Mouse (Mus musculus) liver, embryonic 16.5 days (tissue): Measurements from ENCODE around the gene Rufy2. TPM values are rescaled to one million over a fixed set of nuclear protein-coding genes. Genes with fewer than 3 reads are reported as not detected.

Experiments used
- ATAC-seq: fragments of 200-750 bp; cut with Nextera tagmentation; 2 replicates; pipeline ENCODE4 v1.8.0; 2017; ENCODE audit warnings: low read depth, mild to moderate bottlenecking, moderate number of reproducible peaks, moderate library complexity
- H3K27ac ChIP-seq: fragments of 300-500 bp; sonication (generic); 2 replicates; pipeline ENCODE4 v1.5.1; 2014; ENCODE audit warnings: mild to moderate bottlenecking, low read length
- H3K27me3 ChIP-seq: fragments of 300-500 bp; sonication (generic); 2 replicates; pipeline ENCODE4 v1.6.1; 2014; ENCODE audit warnings: low read depth, low read length, mixed read lengths; ENCODE audit not compliant: control insufficient read depth, insufficient read depth
- H3K36me3 ChIP-seq: fragments of 300-500 bp; sonication (generic); 2 replicates; pipeline ENCODE4 v1.6.1; 2014; ENCODE audit warnings: mild to moderate bottlenecking; ENCODE audit not compliant: control insufficient read depth, insufficient read depth
- H3K4me1 ChIP-seq: fragments of 300-500 bp; sonication (generic); 2 replicates; pipeline ENCODE4 v1.6.1; 2014; ENCODE audit warnings: low read depth, low read length, mixed read lengths; ENCODE audit not compliant: control insufficient read depth
- H3K4me2 ChIP-seq: fragments of 300-500 bp; sonication (generic); 2 replicates; pipeline ENCODE4 v1.6.1; 2014; ENCODE audit warnings: low read depth, low read length, mixed read lengths
- H3K4me3 ChIP-seq: fragments of 300-500 bp; sonication (generic); 2 replicates; pipeline ENCODE4 v1.5.1; 2014; ENCODE audit warnings: low read depth, mild to moderate bottlenecking, low read length
- H3K9ac ChIP-seq: fragments of 300-500 bp; sonication (generic); 2 replicates; pipeline ENCODE4 v1.6.1; 2014; ENCODE audit warnings: low read depth, low read length
- H3K9me3 ChIP-seq: fragments of 300-500 bp; sonication (generic); replicated peaks from 2 replicates; pipeline ENCODE4 v1.6.1; 2016; ENCODE audit warnings: low read length; ENCODE audit not compliant: control insufficient read depth
- WGBS: fragments of 180-500 bp; shearing (Covaris S2); extraction: QIAGEN DNeasy Blood & Tissue Kit; methylation state at CpG from one replicate; pipeline ENCODE4 v1.1.7; 2014; ENCODE audit not compliant: insufficient replicate concordance; 5-methylcytosine and 5-hydroxymethylcytosine counted together
- polyA plus RNA-seq: library from polyadenylated mRNA; unstranded; fragments of >200 nt; fragmentation: Nextera tagmentation; extraction: Ambion mirVana; gene quantifications from 2 replicates; pipeline ENCODE4 v1.2.1, GENCODE M21; 2015

The Rufy2 gene
- polyA plus RNA-seq, 1 experiment from 2014 or later = 2.6 TPM

DNA sequence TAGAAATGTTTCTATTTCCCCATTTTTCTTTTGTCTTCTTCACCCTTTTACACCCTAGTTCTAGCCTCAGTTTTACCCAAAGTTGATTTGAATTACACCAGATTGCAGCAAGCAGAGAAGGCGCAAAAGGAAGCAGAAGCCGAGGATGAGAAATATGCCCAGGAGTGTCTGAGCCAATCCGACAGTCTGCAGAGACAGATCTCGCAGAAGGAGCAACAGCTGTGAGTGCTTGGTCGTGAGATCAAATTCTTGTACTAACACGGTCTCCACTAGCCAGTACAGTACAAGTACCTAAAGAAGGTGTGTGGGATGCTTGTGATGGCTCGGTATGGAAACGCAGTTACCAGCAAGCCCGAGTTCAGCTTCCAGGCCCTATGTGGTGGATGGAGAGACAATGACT is 24.5 kb downstream of the Rufy2 start:
- peaks cover 2% of the 10 kb centered on the region; the same call in 1 of the 2 replicates for H3K36me3 ChIP-seq
- H3K9me3 ChIP-seq = no peaks in the 10 kb centered on the region

DNA sequence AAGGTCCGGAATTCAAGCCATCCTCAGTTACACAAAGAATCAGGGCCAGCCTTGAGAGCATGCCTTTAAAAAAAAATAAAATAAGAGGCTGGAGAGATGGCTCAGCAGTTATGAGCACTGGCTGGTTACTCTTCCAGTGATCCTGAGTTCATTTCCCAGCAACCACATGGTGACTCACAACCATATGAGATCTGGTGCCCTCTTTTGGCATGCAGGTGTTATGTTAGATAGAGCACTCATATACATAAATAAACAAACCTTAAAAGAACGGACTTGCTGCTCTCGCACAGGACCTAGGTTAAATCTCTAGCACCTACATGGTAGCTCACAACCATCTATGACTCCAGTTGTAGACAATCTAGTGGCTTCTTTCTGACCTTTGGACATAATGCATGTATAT is 28.2 kb downstream of the Rufy2 start:
- no peaks in the 10 kb centered on the region for H3K4me1 ChIP-seq
- ATAC-seq = no peak
- no peaks in the 10 kb centered on the region for H3K9me3 ChIP-seq
- peaks cover 14% of the 10 kb centered on the region for H3K36me3 ChIP-seq
- H3K27ac ChIP-seq = no peak overlapping the region
- H3K27me3 ChIP-seq = no peaks in the 10 kb centered on the region
- H3K9ac ChIP-seq = no peak overlapping the region
- H3K4me2 ChIP-seq = no peak overlapping the region
- H3K4me3 ChIP-seq = no peak overlapping the region
- 60% methylated on average over 3 of the region's 3 CpGs for WGBS

More for the DNA sequence above, 24.5 kb downstream of the Rufy2 start:
- H3K4me2 ChIP-seq = no peak overlapping the region
- H3K27me3 ChIP-seq = no peaks in the 10 kb centered on the region
- peaks cover 3% of the 10 kb centered on the region; the same call in 1 of the 2 replicates for H3K4me1 ChIP-seq
- 82% methylated on average over 9 of the region's 9 CpGs for WGBS
- no peak overlapping the region for H3K9ac ChIP-seq
- H3K27ac ChIP-seq = no peak overlapping the region
- H3K4me3 ChIP-seq = no peak overlapping the region
- ATAC-seq = no peak

DNA sequence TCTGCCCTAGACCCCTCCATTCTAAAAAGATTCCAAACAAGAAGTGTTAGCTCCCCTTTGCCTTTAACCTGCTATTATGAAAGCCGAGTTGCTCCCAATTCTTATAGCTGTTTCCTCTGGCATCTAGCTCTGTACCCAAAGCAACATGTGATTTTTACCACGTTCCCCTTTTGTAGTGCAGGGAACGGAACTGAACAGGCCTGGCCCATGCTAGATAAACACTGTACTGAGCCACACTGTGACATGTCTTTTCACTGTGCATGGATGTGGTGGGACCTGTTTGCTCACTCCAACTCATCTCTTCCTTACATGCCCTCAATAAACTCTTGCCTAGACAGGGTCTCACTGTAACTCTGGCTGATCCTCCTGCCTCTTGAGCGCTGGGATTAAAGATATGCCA is 30.2 kb downstream of the Rufy2 start:
- peak; percentile 24; the same call in 1 of the 2 replicates for ATAC-seq
- peaks cover 30% of the 10 kb centered on the region for H3K36me3 ChIP-seq
- no peak overlapping the region for H3K27ac ChIP-seq
- H3K4me2 ChIP-seq = no peak overlapping the region
- WGBS = 31% methylated on average over 4 of the region's 4 CpGs
- H3K27me3 ChIP-seq = no peaks in the 10 kb centered on the region
- H3K9ac ChIP-seq = no peak overlapping the region
- H3K9me3 ChIP-seq = no peaks in the 10 kb centered on the region
- no peak overlapping the region for H3K4me3 ChIP-seq
- H3K4me1 ChIP-seq = no peaks in the 10 kb centered on the region

DNA sequence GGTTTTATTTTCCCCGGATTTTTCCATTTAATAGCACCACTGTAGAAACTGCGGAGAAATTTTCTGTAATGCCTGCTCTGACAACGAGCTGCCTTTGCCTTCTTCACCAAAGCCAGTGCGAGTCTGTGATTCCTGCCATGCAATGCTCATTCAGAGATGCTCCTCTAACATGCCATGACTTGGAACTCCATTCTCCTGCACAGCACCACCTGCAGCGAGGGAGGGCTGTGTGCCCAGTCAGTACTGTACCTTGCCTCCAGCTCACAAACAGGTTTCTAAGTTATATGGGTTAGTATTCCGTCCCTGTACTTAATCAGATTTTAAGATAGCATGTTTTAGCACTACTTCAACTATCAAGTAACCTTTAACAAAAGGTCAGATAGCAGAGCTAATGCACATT is 31.5 kb downstream of the Rufy2 start:
- ATAC-seq = no peak
- no peak overlapping the region for H3K27ac ChIP-seq
- H3K4me1 ChIP-seq = no peaks in the 10 kb centered on the region
- H3K27me3 ChIP-seq = no peaks in the 10 kb centered on the region
- H3K9me3 ChIP-seq = no peaks in the 10 kb centered on the region
- no peak overlapping the region for H3K4me3 ChIP-seq
- 78% methylated on average over 6 of the region's 6 CpGs for WGBS
- H3K36me3 ChIP-seq = peaks cover 39% of the 10 kb centered on the region
- no peak overlapping the region for H3K9ac ChIP-seq
- no peak overlapping the region for H3K4me2 ChIP-seq

DNA sequence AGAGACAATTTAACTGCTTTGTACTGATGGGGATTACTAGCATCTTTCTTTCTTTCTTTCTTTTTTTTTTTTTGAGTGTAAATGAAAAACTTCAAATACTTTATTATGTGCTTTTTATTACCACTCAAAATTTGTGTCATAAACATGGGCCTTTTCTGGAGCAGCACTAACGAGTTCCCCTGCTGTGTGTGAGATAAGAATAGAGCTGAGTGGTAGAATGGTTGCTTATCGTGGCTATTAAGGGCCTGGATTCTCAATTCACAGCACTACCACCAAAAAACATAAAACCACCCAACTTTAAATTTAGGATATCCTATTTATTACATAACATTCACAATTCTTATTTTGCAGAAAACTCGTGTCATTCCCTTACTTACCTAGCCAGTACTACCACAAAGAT is 33.5 kb downstream of the Rufy2 start:
- H3K36me3 ChIP-seq = peaks cover 52% of the 10 kb centered on the region
- no peak overlapping the region for H3K4me3 ChIP-seq
- no peaks in the 10 kb centered on the region for H3K4me1 ChIP-seq
- H3K9ac ChIP-seq = no peak overlapping the region
- 38% methylated on average over 3 of the region's 3 CpGs for WGBS
- H3K9me3 ChIP-seq = no peaks in the 10 kb centered on the region
- ATAC-seq = no peak
- no peak overlapping the region for H3K4me2 ChIP-seq
- no peak overlapping the region for H3K27ac ChIP-seq
- H3K27me3 ChIP-seq = no peaks in the 10 kb centered on the region

DNA sequence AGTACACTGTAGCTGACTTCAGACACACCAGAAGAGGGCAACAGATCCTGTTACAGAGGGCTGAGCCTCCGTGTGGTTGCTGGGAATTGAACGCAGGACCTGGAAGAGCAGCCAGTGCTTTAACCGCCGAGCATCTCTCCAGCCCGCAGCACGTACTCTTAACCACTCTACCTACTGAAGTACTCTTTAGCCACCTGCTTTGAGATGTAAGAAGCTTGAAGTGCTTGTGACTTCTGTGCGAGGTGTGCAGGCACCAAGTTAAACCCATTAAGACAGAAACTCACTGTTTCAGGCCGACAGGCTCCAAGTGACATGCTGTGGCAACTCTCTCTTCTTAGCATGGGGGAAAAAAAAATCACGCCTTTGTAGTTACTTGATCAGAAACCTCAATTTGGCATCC is 34.1 kb downstream of the Rufy2 start:
- H3K9ac ChIP-seq = no peak overlapping the region
- 86% methylated on average over 9 of the region's 9 CpGs for whole genome bisulfite sequencing
- H3K27ac ChIP-seq = no peak overlapping the region
- peaks cover 52% of the 10 kb centered on the region for H3K36me3 ChIP-seq
- H3K9me3 ChIP-seq = no peaks in the 10 kb centered on the region
- no peak overlapping the region for H3K4me3 ChIP-seq
- no peaks in the 10 kb centered on the region for H3K4me1 ChIP-seq
- H3K4me2 ChIP-seq = no peak overlapping the region
- no peak for ATAC-seq
- H3K27me3 ChIP-seq = no peaks in the 10 kb centered on the region

DNA sequence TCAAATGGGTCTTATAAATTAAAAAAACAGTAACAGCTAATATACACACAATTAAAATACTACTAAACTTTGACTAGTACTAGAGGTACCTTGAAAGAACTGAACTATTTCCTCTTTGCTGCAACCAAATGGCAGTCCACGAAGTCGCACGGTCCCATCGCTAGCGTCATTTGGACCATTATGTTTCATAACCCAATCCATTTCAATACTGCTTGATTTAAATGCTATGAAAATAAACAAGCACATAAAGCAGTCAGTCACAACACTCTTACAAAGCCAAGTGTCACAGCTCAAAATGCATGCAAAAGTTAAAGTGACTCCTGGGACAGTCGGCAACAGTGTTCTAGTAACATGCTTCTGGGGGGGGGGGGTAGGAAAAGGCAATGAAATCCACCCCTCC is 39.3 kb downstream of the Rufy2 start:
- Histone ChIP-seq H3K9me3 (no peaks in the 10 kb centered on the region), H3K4me2 (no peak overlapping the region), H3K27me3 (no peaks in the 10 kb centered on the region), H3K27ac (no peak overlapping the region), H3K4me1 (peaks cover 17% of the 10 kb centered on the region), H3K36me3 (peaks cover 29% of the 10 kb centered on the region), H3K4me3 (no peak overlapping the region), H3K9ac (no peak overlapping the region)
- 91% methylated on average over 6 of the region's 6 CpGs for WGBS
- no peak for ATAC-seq

DNA sequence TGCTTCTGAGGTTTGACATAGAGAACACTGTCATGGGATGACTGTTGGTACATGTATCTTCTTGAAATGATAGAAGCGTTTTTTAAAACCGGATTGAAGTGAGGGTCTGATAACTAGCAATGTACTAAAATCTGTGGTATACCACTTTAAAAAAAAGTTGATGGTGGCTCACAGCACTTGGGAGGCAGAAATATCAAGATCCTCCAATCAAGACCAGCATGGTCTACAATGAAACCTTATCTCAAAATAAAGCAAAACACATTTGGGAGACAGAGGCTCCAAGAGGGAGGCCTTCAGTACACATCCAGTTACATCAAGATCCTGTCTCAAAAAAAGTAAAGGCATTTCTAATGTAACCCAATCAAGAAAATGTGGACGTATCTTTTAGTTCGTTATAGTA is 41.7 kb downstream of the Rufy2 start:
- Histone ChIP-seq H3K4me3 (peak overlapping the region; percentile 95), H3K27ac (no peak overlapping the region), H3K4me1 (peaks cover 28% of the 10 kb centered on the region), H3K9me3 (no peaks in the 10 kb centered on the region), H3K27me3 (no peaks in the 10 kb centered on the region), H3K9ac (no peak overlapping the region; the same call in 1 of the 2 replicates), H3K36me3 (peaks cover 12% of the 10 kb centered on the region), H3K4me2 (peak overlapping the region; percentile 95)
- no peak for ATAC-seq
- 13% methylated on average over 4 of the region's 4 CpGs for WGBS

DNA sequence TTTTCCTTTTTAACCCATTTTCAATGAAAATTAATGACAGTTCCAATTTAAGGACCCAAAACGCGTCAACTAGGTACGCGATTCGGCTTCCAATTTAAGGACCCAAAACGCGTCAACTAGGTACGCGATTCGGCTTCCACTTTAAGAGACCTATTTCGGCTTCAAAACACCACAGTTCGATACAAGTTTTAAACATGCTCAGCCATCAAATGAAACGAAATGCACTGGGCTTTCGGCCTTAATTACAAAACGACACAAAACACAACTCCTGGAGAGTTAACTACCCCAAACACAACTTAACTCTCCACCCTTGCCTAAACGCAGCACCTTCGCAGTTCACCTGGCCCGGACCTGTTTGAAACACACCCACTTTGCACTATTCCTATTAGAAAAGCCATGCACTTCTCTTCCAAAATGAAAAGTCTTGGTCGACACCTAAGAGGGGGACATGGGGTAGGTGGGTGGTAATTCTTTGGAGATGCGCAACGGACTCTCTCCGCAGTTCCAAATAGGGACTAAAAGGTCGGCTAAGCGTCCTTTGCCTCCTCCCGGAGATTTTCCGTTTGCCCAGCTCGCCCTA is 42.6 kb downstream of the Rufy2 start:
- WGBS = under 1% methylated on average over 27 of the region's 27 CpGs
- peak overlapping the region; percentile 92 for H3K27ac ChIP-seq
- peak overlapping the region; percentile 95 for H3K4me3 ChIP-seq
- no peaks in the 10 kb centered on the region for H3K27me3 ChIP-seq
- no peak for ATAC-seq
- peaks cover 28% of the 10 kb centered on the region for H3K4me1 ChIP-seq
- H3K9ac ChIP-seq = peak overlapping the region; percentile 82
- H3K4me2 ChIP-seq = peak overlapping the region; percentile 95
- peaks cover 4% of the 10 kb centered on the region for H3K36me3 ChIP-seq
- H3K9me3 ChIP-seq = no peaks in the 10 kb centered on the region
